Mouse (Mus musculus): Measurements from ENCODE around the gene Jmjd8. TPM values are rescaled to one million over a fixed set of nuclear protein-coding genes. Genes with fewer than 3 reads are reported as not detected.
A peak's percentile ranks its signal among the peaks of the same experiment; 100 is the strongest.

Jmjd8 gene
- polyA plus RNA-seq, 1 experiment from 2014 or later, result 40.6 TPM

- TF ChIP-seq CTCF (IDR thresholded peaks at IDR 0.05; ENCODE audit: low read depth), result no peak
- H3K27ac ChIP-seq (ENCODE audit: low read depth), result no peak within 1 kb of the TSS
- WGBS, result 92% methylated on average over 22 of the region's 22 CpGs
- H3K27me3 ChIP-seq (ENCODE audit: insufficient read depth, low read length), result no peaks in the 10 kb centered on the region
- no peak within 1 kb of the TSS for H3K4me3 ChIP-seq (ENCODE audit: low read depth, low read length)
- H3K36me3 ChIP-seq (ENCODE audit: insufficient read depth), result peaks cover 51% of the 10 kb centered on the region
- H3K4me2 ChIP-seq, result no peak within 1 kb of the TSS
- no peak for DNase-seq
- no peak for ATAC-seq (ENCODE audit: insufficient read depth)
- no peak within 1 kb of the TSS for H3K9ac ChIP-seq
- H3K4me1 ChIP-seq (ENCODE audit: insufficient read depth), result peaks cover 19% of the 10 kb centered on the region
- H3K9me3 ChIP-seq (ENCODE audit: low read depth, low read length), result no peaks in the 10 kb centered on the region
These were observed 12.6 kb downstream of the Jmjd8 start, which contains the start of gene Gm20683 for GRCm38 (mm10) chr17:25841117-25841880. Gene Gm20683, minus strand, starts transcription at chr17:25841763.

DNA sequence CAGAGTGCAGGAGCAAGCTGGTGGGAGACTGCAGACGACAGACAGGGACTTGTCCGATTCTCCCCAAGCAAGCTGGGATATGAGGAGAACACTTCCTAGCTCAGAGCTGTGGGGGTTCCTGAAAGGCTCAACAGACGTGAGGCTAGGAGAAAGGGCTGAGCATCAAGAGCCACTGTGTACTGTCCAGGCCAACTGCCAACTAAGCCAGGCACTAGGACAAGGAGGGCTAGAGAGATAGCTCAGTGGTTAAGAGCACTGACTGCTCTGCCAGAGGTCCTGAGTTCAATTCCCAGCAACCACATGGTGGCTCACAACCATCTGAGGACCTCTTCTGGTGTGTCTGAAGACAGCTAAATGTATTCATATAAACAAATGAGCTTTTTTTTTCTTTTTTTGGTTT lies 13.8 kb downstream of the Jmjd8 start:
- no peak for TF ChIP-seq CTCF (IDR thresholded peaks at IDR 0.05; ENCODE audit: low read depth)

GRCm38 (mm10) chr17:25843122-25843521 lies 14.5 kb downstream of the Jmjd8 start:
- Histone ChIP-seq H3K9ac (peak overlapping the region; percentile 82), H3K4me3 (ENCODE audit: low read depth, low read length) (peak overlapping the region; percentile 85), H3K36me3 (ENCODE audit: insufficient read depth) (peaks cover 54% of the 10 kb centered on the region), H3K27ac (ENCODE audit: low read depth) (no peak overlapping the region), H3K4me1 (ENCODE audit: insufficient read depth) (peaks cover 9% of the 10 kb centered on the region), H3K9me3 (ENCODE audit: low read depth, low read length) (no peaks in the 10 kb centered on the region), H3K4me2 (peak overlapping the region; percentile 91), H3K27me3 (ENCODE audit: insufficient read depth, low read length) (no peaks in the 10 kb centered on the region)
- DNase-seq (no peak), ATAC-seq (ENCODE audit: insufficient read depth) (no peak)
- WGBS, result 86% methylated on average over 4 of the region's 4 CpGs
- TF ChIP-seq CTCF (IDR thresholded peaks at IDR 0.05; ENCODE audit: low read depth), result no peak

More for the DNA sequence above, 13.8 kb downstream of the Jmjd8 start:
- Histone ChIP-seq H3K9ac (no peak overlapping the region), H3K36me3 (ENCODE audit: insufficient read depth) (peaks cover 54% of the 10 kb centered on the region), H3K9me3 (ENCODE audit: low read depth, low read length) (no peaks in the 10 kb centered on the region), H3K4me1 (ENCODE audit: insufficient read depth) (peaks cover 9% of the 10 kb centered on the region), H3K4me3 (ENCODE audit: low read depth, low read length) (no peak overlapping the region), H3K27ac (ENCODE audit: low read depth) (no peak overlapping the region), H3K4me2 (no peak overlapping the region), H3K27me3 (ENCODE audit: insufficient read depth, low read length) (no peaks in the 10 kb centered on the region)
- ATAC-seq (ENCODE audit: insufficient read depth), result no peak
- DNase-seq, result no peak
- 75% methylated on average over 3 of the region's 3 CpGs for WGBS

GRCm38 (mm10) chr17:25843636-25844395 lies 15.1 kb downstream of the Jmjd8 start:
- 3% methylated on average over 38 of the region's 38 CpGs for WGBS
- Histone ChIP-seq H3K4me1 (ENCODE audit: insufficient read depth) (peaks cover 9% of the 10 kb centered on the region), H3K9me3 (ENCODE audit: low read depth, low read length) (no peaks in the 10 kb centered on the region), H3K36me3 (ENCODE audit: insufficient read depth) (peaks cover 55% of the 10 kb centered on the region), H3K27me3 (ENCODE audit: insufficient read depth, low read length) (no peaks in the 10 kb centered on the region), H3K27ac (ENCODE audit: low read depth) (peak overlapping the region; percentile 72), H3K4me2 (peak overlapping the region; percentile 91), H3K9ac (peak overlapping the region; percentile 82), H3K4me3 (ENCODE audit: low read depth, low read length) (peak overlapping the region; percentile 85)
- no peak for TF ChIP-seq CTCF (IDR thresholded peaks at IDR 0.05; ENCODE audit: low read depth)
- ATAC-seq (ENCODE audit: insufficient read depth) (peak; percentile 8; the same call in 1 of the 2 replicates), DNase-seq (no peak)

- TF ChIP-seq CTCF (IDR thresholded peaks at IDR 0.05; ENCODE audit: low read depth), result peak; percentile 80
- ATAC-seq (ENCODE audit: insufficient read depth), result peak; percentile 97
- H3K9me3 ChIP-seq (ENCODE audit: low read depth, low read length), result no peaks in the 10 kb centered on the region
- H3K4me1 ChIP-seq (ENCODE audit: insufficient read depth), result peaks cover 9% of the 10 kb centered on the region
- H3K4me3 ChIP-seq (ENCODE audit: low read depth, low read length), result peak within 1 kb of the TSS; percentile 85
- peak within 1 kb of the TSS; percentile 91 for H3K4me2 ChIP-seq
- no peaks in the 10 kb centered on the region for H3K27me3 ChIP-seq (ENCODE audit: insufficient read depth, low read length)
- 1% methylated on average over 21 of the region's 21 CpGs for WGBS
- peak; percentile 97 for DNase-seq
- peak within 1 kb of the TSS; percentile 72 for H3K27ac ChIP-seq (ENCODE audit: low read depth)
- H3K9ac ChIP-seq, result peak within 1 kb of the TSS; percentile 82
- peaks cover 55% of the 10 kb centered on the region for H3K36me3 ChIP-seq (ENCODE audit: insufficient read depth)
These were observed 15.8 kb downstream of the Jmjd8 start, which contains the start of gene Rhot2 for GRCm38 (mm10) chr17:25844396-25844901. Gene Rhot2, minus strand, starts transcription at chr17:25844851.

DNA sequence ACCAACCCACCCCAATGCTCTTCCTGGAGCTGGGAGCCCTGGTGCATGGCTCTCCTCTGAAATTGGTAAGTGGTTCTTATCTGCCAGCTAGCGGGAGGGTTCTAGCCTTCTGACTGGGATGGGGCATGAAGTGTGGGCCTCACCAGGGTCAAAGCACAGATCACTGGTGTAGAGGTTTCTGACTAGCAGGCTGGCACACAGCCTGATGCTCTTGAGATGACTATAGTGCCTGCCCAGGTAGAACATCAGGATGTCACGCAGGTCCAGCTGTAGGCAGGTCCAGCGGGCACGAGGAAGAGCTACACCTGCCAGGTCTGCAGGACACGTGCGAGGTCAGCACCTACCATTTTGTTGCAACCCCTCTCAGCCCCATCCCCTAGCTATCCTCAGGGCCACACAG lies 31.6 kb downstream of the Jmjd8 start:
- Histone ChIP-seq H3K9me3 (ENCODE audit: low read depth, low read length) (no peaks in the 10 kb centered on the region), H3K4me1 (ENCODE audit: insufficient read depth) (0 out of 2 replicates have a peak, but pooled peaks cover 5% of the 10 kb centered on the region), H3K9ac (peak overlapping the region; percentile 81; the same call in 1 of the 2 replicates), H3K4me2 (peak overlapping the region; percentile 93), H3K27me3 (ENCODE audit: insufficient read depth, low read length) (no peaks in the 10 kb centered on the region), H3K36me3 (ENCODE audit: insufficient read depth) (peaks cover 2% of the 10 kb centered on the region; the same call in 1 of the 2 replicates), H3K4me3 (ENCODE audit: low read depth, low read length) (peak overlapping the region; percentile 67), H3K27ac (ENCODE audit: low read depth) (no peak overlapping the region)
- WGBS, result 88% methylated on average over 6 of the region's 6 CpGs
- no peak for TF ChIP-seq CTCF (IDR thresholded peaks at IDR 0.05; ENCODE audit: low read depth)
- ATAC-seq (ENCODE audit: insufficient read depth) (0 out of 2 replicates have a peak, but pooled peaks have one; percentile 1), DNase-seq (no peak)
